Mouse (Mus musculus): ENCODE results near the gene Ppp2r5e. TPM values are rescaled to one million over a fixed set of nuclear protein-coding genes. Genes with fewer than 3 reads are reported as not detected.

Gene Ppp2r5e
- total RNA-seq, 2 experiments from 2014 or later: 32.2 to 34.3 TPM

- intact Hi-C loops (cut with DNase I): no loop called here
- Histone ChIP-seq H3K27ac (no peak overlapping the region), H3K4me3 (no peak overlapping the region)
- no peak for DNase-seq
- no peak for TF ChIP-seq CTCF (IDR thresholded peaks at IDR 0.05)
Observed at GRCm38 (mm10) chr12:75425882-75426281, 170.2 kb downstream of the Ppp2r5e start.

- no peak for DNase-seq
- no peak overlapping the region for H3K27ac ChIP-seq
- H3K4me3 ChIP-seq: no peak overlapping the region
- intact Hi-C loops (cut with DNase I): no loop called here
- TF ChIP-seq CTCF (IDR thresholded peaks at IDR 0.05): no peak
Observed at GRCm38 (mm10) chr12:75424817-75425216, 171.2 kb downstream of the Ppp2r5e start.

- intact Hi-C loops (cut with DNase I): no loop called here
- Histone ChIP-seq H3K27ac (no peak overlapping the region), H3K4me3 (no peak overlapping the region)
- DNase-seq: no peak
- TF ChIP-seq CTCF (IDR thresholded peaks at IDR 0.05): no peak
Observed at GRCm38 (mm10) chr12:75424359-75424758, 171.7 kb downstream of the Ppp2r5e start.

DNA sequence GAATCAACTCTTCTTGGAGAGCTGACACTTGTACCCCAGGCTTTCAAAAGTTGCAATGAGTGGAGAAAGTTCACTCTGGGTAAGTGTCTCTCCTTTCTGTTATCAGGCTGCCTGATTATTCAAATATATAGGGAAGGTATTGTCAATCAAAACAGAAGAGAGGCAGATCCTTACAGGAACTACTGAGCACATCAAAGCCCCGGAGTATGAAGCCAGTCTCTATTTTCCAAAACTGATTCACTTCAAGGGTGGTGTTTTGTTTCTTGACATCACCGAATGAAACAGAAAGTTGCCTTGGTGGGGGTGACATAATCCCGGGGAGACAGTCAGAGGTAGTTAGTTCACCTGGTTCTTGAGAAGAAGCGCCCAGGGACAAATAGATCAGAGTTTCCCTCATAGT lies 179.4 kb downstream of the Ppp2r5e start, which contains the start of gene Gphb5:
Gphb5 (minus strand) TSS at position 101 of the 400 bp plus-strand sequence.
- TF ChIP-seq CTCF (IDR thresholded peaks at IDR 0.05): no peak
- intact Hi-C loops (cut with DNase I): no loop called here
- DNase-seq: no peak
- Histone ChIP-seq H3K4me3 (no peak within 1 kb of the TSS), H3K27ac (no peak within 1 kb of the TSS)

GRCm38 (mm10) chr12:75414991-75415390 lies 181.1 kb downstream of the Ppp2r5e start:
- Histone ChIP-seq H3K4me3 (no peak overlapping the region), H3K27ac (no peak overlapping the region)
- TF ChIP-seq CTCF (IDR thresholded peaks at IDR 0.05): no peak
- no peak for DNase-seq
- intact Hi-C loops (cut with DNase I): no loop called here

DNA sequence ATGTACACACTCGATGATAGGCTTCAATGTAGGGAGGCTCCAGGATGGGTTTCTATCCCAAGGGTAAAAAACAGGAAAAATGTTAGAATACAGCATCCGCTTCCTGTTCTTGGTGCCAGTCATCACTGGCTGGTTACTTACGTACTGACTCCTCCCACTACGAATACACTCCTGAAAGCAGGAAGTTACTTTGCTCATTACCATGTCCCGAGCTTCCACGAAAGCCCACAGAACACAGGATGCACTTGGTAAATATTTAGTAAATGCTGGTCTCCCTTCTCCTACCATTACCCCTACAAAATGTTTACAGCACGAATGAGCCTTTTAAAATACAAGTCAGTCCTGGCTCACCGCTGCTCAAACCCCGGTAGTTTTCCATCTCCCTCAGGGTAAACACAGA lies 183.1 kb downstream of the Ppp2r5e start:
- no peak for TF ChIP-seq CTCF (IDR thresholded peaks at IDR 0.05)
- intact Hi-C loops (cut with DNase I): no loop called here
- peak overlapping the region; percentile 56 for H3K27ac ChIP-seq
- DNase-seq: no peak
- H3K4me3 ChIP-seq: peak overlapping the region; percentile 59

Other genes starting within 250 kb of the Ppp2r5e start
- not detected for gene Gphb5, start 179.5 kb downstream of the Ppp2r5e start, total RNA-seq (2021)
- 1 to 10 TPM; 1.9 to 2.8 TPM for gene Wdr89, start 73.3 kb upstream of the Ppp2r5e start, total RNA-seq (2021)
- gene Sgpp1, start 139.5 kb upstream of the Ppp2r5e start, total RNA-seq (2021): 10 to 100 TPM; 15.9 to 16.5 TPM
- gene Syne2, start 221.9 kb upstream of the Ppp2r5e start, total RNA-seq (2021): 10 to 100 TPM; 15.0 to 15.5 TPM